Mouse (Mus musculus) ES-Bruce4 (cell line): ENCODE results near the gene Ift46.

Source experiments
- CTCF ChIP-seq: IDR thresholded peaks from one replicate; pipeline ENCODE4 v1.8.1; 2011; ENCODE audit warnings: low read depth, low read length
- EP300 ChIP-seq: IDR thresholded peaks from 2 replicates; pipeline ENCODE4 v1.6.1; 2011; ENCODE audit warnings: low read depth, low read length; ENCODE audit not compliant: insufficient read depth
- POLR2A ChIP-seq: IDR thresholded peaks from one replicate; pipeline ENCODE4 v1.8.1; 2011; ENCODE audit warnings: low read length; ENCODE audit not compliant: insufficient read depth

DNA sequence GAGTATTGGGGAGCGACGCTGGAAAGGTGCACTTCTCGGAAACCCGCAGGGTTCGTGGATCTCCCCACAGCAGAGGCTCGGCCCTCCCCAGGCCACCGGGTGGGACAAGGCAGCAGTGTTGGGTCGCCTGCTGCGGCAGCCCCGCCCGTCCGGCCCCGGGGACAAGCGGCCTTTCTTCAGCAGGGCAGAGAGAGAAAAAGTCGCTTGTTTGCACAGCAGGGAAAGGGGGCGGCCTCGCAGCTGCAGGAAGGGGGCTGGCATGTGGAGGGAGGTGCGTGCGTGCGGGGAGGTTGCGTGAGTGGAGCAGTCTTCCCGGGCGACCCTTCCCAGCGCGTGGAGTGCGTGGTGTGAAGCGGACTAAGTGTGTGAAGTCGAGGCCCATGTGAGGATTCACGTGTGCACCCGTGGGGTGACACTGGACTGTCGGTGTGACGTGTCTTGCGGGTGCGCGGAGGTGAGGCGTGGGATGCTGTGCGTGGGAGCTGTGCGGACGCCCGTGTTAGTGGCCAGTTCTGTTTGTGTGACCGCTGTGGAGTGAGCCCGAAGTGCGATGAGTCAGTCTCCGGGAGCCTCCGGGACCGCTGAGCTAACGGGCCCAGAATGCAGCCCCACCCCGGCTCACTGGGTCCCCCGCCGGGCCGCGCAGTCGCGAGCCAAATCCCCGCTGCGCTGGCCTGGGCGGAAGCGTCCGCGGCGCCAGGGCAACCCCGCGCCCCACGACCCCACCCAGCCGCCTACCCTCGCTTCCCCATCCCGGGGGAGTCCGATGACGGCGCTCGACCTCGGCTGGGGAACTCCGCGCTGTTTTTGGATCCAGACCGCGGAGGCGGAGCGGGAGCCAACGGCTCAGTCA is 33.8 kb upstream of the Ift46 start:
- TF ChIP-seq EP300 (no peak), CTCF (no peak), POLR2A (no peak)
